ENCODE assay signal across 10 mouse cellular contexts in genomic region chr17:80824826-80825517, GRCm38 (mm10).
DNase-seq lines count a peak whose midpoint lies in the region; ATAC-seq and TF ChIP-seq lines count a peak whose summit lies in the region.
"Had no signal": no experiment of that assay in that cellular context is flagged by ENCODE, and none has a peak within 500 bp of the region (broad histone marks: within the 10 kb centered on the region; RNA-seq: fewer than 3 reads in every experiment).

No protein-coding gene starts in this region.

- no peaks in the 10 kb centered on the region for H3K27me3 ChIP-seq in lung, embryonic 14.5 days (ENCODE audit: insufficient read depth, low read length)
- no peaks in the 10 kb centered on the region for H3K27me3 ChIP-seq in heart, embryonic 16.5 days (ENCODE audit: control insufficient read depth, insufficient read depth, low read length)
- H3K27me3 ChIP-seq in liver, embryonic 12.5 days (replicated peaks): no peaks in the 10 kb centered on the region

- DNase-seq in adrenal gland, adult 2 months: peak; percentile 36
- DNase-seq in adrenal gland, adult 18-20 months (ENCODE audit: low spot score in 2 of 2): no peak
- peak; percentile 38 for DNase-seq in lung, embryonic 14.5 days
- DNase-seq in lung, postnatal 10 days: no peak
- DNase-seq in cerebellum, postnatal 10 days: no peak
- DNase-seq: cerebellum, adult 2 months; right cerebral cortex, postnatal 14 days had no signal

- H3K9ac ChIP-seq in lung, embryonic 14.5 days: no peak overlapping the region
- no peak overlapping the region for H3K9ac ChIP-seq in heart, embryonic 16.5 days (ENCODE audit: low read length)
- no peak overlapping the region for H3K9ac ChIP-seq in liver, embryonic 12.5 days

- peak overlapping the region; percentile 96 for H3K27ac ChIP-seq in lung, embryonic 14.5 days (ENCODE audit: low read depth)
- peak overlapping the region; percentile 86 for H3K27ac ChIP-seq in heart, embryonic 16.5 days (ENCODE audit: low read length)
- peak overlapping the region; percentile 43; the same call in 1 of the 2 replicates for H3K27ac ChIP-seq in liver, embryonic 12.5 days

- peak overlapping the region; percentile 29 for H3K4me2 ChIP-seq in lung, embryonic 14.5 days
- no peak overlapping the region for H3K4me2 ChIP-seq in heart, embryonic 16.5 days (ENCODE audit: low read depth, low read length)
- no peak overlapping the region for H3K4me2 ChIP-seq in liver, embryonic 12.5 days

- TF ChIP-seq CTCF in lung, embryonic 14.5 days (IDR thresholded peaks at IDR 0.05; ENCODE audit: low read depth): 0 out of 2 replicates have a peak, but pooled peaks have one; percentile 14

- WGBS in lung, embryonic 14.5 days: 59% methylated on average over 13 of the region's 13 CpGs
- WGBS in heart, embryonic 16.5 days: 75% methylated on average over 13 of the region's 13 CpGs
- WGBS in liver, embryonic 12.5 days (ENCODE audit: insufficient replicate concordance): 70% methylated on average over 13 of the region's 13 CpGs

- peaks cover 23% of the 10 kb centered on the region for H3K4me1 ChIP-seq in lung, embryonic 14.5 days (ENCODE audit: insufficient read depth)
- H3K4me1 ChIP-seq in heart, embryonic 16.5 days (ENCODE audit: control insufficient read depth, insufficient read depth, low read length): peaks cover 20% of the 10 kb centered on the region
- H3K4me1 ChIP-seq in liver, embryonic 12.5 days: peaks cover 16% of the 10 kb centered on the region

- no peak overlapping the region for H3K4me3 ChIP-seq in lung, embryonic 14.5 days (ENCODE audit: low read depth, low read length)
- H3K4me3 ChIP-seq in heart, embryonic 16.5 days (ENCODE audit: low read length): no peak overlapping the region
- no peak overlapping the region for H3K4me3 ChIP-seq in liver, embryonic 12.5 days

- ATAC-seq in lung, embryonic 14.5 days (ENCODE audit: insufficient read depth): peak; percentile 70; the same call in 1 of the 2 replicates
- ATAC-seq in heart, embryonic 16.5 days (replicated peaks; ENCODE audit: extremely low read depth, insufficient read depth, low FRiP score): no peak
- ATAC-seq in liver, embryonic 12.5 days: no peak
- no peak for ATAC-seq in megakaryocyte, adult 5-6 weeks (ENCODE audit: poor library complexity, severe bottlenecking)

- H3K36me3 ChIP-seq in lung, embryonic 14.5 days (ENCODE audit: insufficient read depth): no peaks in the 10 kb centered on the region
- H3K36me3 ChIP-seq in heart, embryonic 16.5 days (ENCODE audit: control insufficient read depth, insufficient read depth): no peaks in the 10 kb centered on the region
- no peaks in the 10 kb centered on the region for H3K36me3 ChIP-seq in liver, embryonic 12.5 days

- no peaks in the 10 kb centered on the region for H3K9me3 ChIP-seq in lung, embryonic 14.5 days (ENCODE audit: low read depth, low read length)
- no peaks in the 10 kb centered on the region for H3K9me3 ChIP-seq in heart, embryonic 16.5 days (replicated peaks; ENCODE audit: control insufficient read depth, low read length)
- H3K9me3 ChIP-seq in liver, embryonic 12.5 days (replicated peaks): no peaks in the 10 kb centered on the region

Comparison
In these comparisons a context has a peak if more than half of its experiments do, and no peak if none do; other contexts are left out.
1. DNase-seq: peak in adrenal gland, adult 2 months (single experiment) and lung, embryonic 14.5 days (single experiment); none in adrenal gland, adult 18-20 months (0 of 2), lung, postnatal 10 days (single experiment) and cerebellum, postnatal 10 days (0 of 2).
2. H3K27ac ChIP-seq: peak in every context shown above with its lines; median percentile 96 in lung, embryonic 14.5 days; 86 in heart, embryonic 16.5 days; 43 in liver, embryonic 12.5 days.